Mouse (Mus musculus) bone marrow, adult 2 months (tissue): Measurements from ENCODE around the gene Tex19.1. TPM values are rescaled to one million over a fixed set of nuclear protein-coding genes. Genes with fewer than 3 reads are reported as not detected.

Experiments used
- H3K27ac ChIP-seq: fragments of 200-500 bp; 2 replicates; pipeline ENCODE4 v1.5.1; 2012; ENCODE audit warnings: low read depth, mild to moderate bottlenecking, control low read depth, inconsistent platforms, low read length; ENCODE audit not compliant: control insufficient read depth, poor library complexity, insufficient read depth
- H3K4me1 ChIP-seq: fragments of 200-500 bp; 2 replicates; pipeline ENCODE4 v1.6.1; 2011; ENCODE audit warnings: low read length; ENCODE audit not compliant: control insufficient read depth, insufficient read depth
- H3K4me3 ChIP-seq: fragments of 200-500 bp; replicated peaks from 2 replicates; pipeline ENCODE3; 2011; ENCODE audit warnings: mild to moderate bottlenecking, low read depth, low read length, control low read depth; ENCODE audit not compliant: control insufficient read depth
- CTCF ChIP-seq: fragments of 200-500 bp; IDR thresholded peaks from 2 replicates; pipeline ENCODE4 v1.5.1; 2011; ENCODE audit warnings: low read length, control low read depth; ENCODE audit not compliant: control insufficient read depth, insufficient read depth
- POLR2A ChIP-seq: fragments of 200-500 bp; IDR thresholded peaks from 2 replicates; pipeline ENCODE4 v1.6.1; 2011; ENCODE audit warnings: low read depth, mild to moderate bottlenecking, control low read depth, low read length, borderline replicate concordance; ENCODE audit not compliant: control insufficient read depth
- WGBS: fragments of 180-500 bp; shearing (Covaris S2); methylation state at CpG from one replicate; pipeline ENCODE4 v1.1.7; 2018; 5-methylcytosine and 5-hydroxymethylcytosine counted together
- polyA plus RNA-seq: library from polyadenylated mRNA; stranded (reverse); fragments of >200 nt; gene quantifications from 2 replicates; pipeline ENCODE4 v1.2.4, GENCODE M21; 2011; ENCODE audit warnings: low replicate concordance; ENCODE audit not compliant: missing spikeins, insufficient read depth, insufficient read length

Gene Tex19.1
- polyA plus RNA-seq, 1 experiment = 6.6 TPM

DNA sequence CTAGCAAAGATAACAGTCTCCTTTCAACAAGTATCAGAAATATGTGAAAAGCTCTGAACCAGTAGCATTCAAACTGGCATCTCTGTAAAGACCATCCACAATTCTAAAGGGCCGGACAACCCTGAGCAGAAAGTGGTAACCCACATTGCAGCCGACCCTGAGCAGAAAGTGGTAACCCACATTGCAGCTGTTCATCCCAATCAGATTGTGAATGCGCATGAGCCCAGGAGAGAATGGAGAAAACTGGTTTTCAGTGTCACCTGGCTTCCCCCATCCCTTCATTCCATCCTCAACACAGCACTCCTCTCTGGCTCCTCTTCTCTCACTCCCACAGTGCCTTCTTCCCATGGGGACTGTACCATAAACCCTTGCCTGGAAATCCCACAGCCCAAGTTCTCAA, 18.5 kb upstream of the Tex19.1 start:
- no peak overlapping the region for H3K4me3 ChIP-seq
- TF ChIP-seq POLR2A (no peak), CTCF (no peak)
- WGBS = 76% methylated on average over 3 of the region's 3 CpGs
- H3K27ac ChIP-seq = no peak overlapping the region
- no peaks in the 10 kb centered on the region for H3K4me1 ChIP-seq

DNA sequence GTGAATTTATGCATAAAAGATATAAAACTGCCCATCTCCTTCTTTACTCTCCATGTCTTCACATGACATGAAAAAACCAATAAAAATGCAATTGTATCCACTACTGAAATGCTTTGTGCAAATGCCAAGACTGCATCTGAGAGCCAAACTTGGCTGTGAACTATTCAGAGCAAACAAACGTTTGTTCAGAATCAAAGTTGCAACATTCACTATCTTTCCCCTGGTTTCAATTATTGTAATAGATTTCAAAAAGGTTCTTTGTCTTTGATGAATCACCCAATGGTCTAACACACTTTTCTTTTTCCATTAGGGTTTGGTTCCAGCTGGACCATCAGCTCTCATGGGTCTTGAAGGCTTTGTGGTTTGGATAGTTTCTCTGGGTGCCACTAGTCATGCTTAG, 16.3 kb upstream of the Tex19.1 start:
- TF ChIP-seq CTCF (no peak), POLR2A (no peak)
- WGBS = 52% methylated on average over 1 of the region's 1 CpGs
- no peak overlapping the region for H3K4me3 ChIP-seq

GRCm38 (mm10) chr11:121134600-121134999, 11.3 kb upstream of the Tex19.1 start:
- Histone ChIP-seq H3K4me3 (no peak overlapping the region), H3K4me1 (no peaks in the 10 kb centered on the region), H3K27ac (no peak overlapping the region)
- WGBS = 64% methylated on average over 1 of the region's 1 CpGs
- TF ChIP-seq POLR2A = no peak
- no peak for TF ChIP-seq CTCF

More for the DNA sequence above, 16.3 kb upstream of the Tex19.1 start:
- Histone ChIP-seq H3K4me1 (no peaks in the 10 kb centered on the region), H3K27ac (no peak overlapping the region)

DNA sequence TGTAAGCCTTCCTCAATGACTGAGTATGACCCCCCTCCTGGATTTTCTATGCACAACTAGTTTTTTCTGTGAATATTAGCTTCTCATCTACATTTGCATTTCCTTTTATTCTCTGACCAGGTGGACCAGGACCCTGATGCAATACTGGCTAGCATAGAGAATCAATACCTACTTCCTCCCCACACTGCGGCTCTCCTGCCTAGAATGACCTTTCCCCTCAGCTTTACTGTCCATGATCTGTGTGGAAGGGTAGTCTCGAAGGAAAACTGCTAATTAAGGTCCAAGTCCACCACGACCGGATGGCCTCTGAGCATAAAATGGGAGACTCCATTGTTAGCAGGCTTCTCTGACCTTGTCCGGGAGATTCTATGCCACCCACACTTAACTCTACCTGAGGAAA, 8.3 kb upstream of the Tex19.1 start:
- TF ChIP-seq POLR2A = no peak
- TF ChIP-seq CTCF = no peak
- Histone ChIP-seq H3K27ac (no peak overlapping the region), H3K4me3 (no peak overlapping the region), H3K4me1 (no peaks in the 10 kb centered on the region)
- 82% methylated on average over 5 of the region's 5 CpGs for WGBS

- no peak for TF ChIP-seq POLR2A
- TF ChIP-seq CTCF = no peak
- 64% methylated on average over 6 of the region's 6 CpGs for WGBS
- Histone ChIP-seq H3K4me3 (no peak overlapping the region), H3K4me1 (no peaks in the 10 kb centered on the region), H3K27ac (no peak overlapping the region)
Measured at GRCm38 (mm10) chr11:121138732-121139131, 7.2 kb upstream of the Tex19.1 start.

- Histone ChIP-seq H3K4me3 (no peak overlapping the region), H3K27ac (no peak overlapping the region), H3K4me1 (no peaks in the 10 kb centered on the region)
- TF ChIP-seq CTCF (no peak), POLR2A (no peak)
- WGBS = 80% methylated on average over 9 of the region's 9 CpGs
Measured at GRCm38 (mm10) chr11:121143325-121144015, 2.5 kb upstream of the Tex19.1 start.

GRCm38 (mm10) chr11:121148193-121148592, 2.2 kb downstream of the Tex19.1 start:
- H3K27ac ChIP-seq = no peak overlapping the region
- 75% methylated on average over 3 of the region's 3 CpGs for WGBS
- no peak overlapping the region for H3K4me3 ChIP-seq
- TF ChIP-seq CTCF (no peak), POLR2A (no peak)
- H3K4me1 ChIP-seq = no peaks in the 10 kb centered on the region

- 62% methylated on average over 4 of the region's 4 CpGs for WGBS
- no peak overlapping the region for H3K27ac ChIP-seq
- no peak overlapping the region for H3K4me3 ChIP-seq
- no peaks in the 10 kb centered on the region for H3K4me1 ChIP-seq
- TF ChIP-seq CTCF = no peak
- TF ChIP-seq POLR2A = no peak
Measured at GRCm38 (mm10) chr11:121154203-121154602, 8.3 kb downstream of the Tex19.1 start.
